Mouse (Mus musculus): ENCODE results near the gene Ercc6l2.

Gene Ercc6l2

GRCm38 (mm10) chr13:63936369-63936768, 121.3 kb downstream of the Ercc6l2 start:
- DNase-seq, result no peak

- no peak for DNase-seq
These were observed 125.2 kb downstream of the Ercc6l2 start for GRCm38 (mm10) chr13:63940257-63940656.

DNA sequence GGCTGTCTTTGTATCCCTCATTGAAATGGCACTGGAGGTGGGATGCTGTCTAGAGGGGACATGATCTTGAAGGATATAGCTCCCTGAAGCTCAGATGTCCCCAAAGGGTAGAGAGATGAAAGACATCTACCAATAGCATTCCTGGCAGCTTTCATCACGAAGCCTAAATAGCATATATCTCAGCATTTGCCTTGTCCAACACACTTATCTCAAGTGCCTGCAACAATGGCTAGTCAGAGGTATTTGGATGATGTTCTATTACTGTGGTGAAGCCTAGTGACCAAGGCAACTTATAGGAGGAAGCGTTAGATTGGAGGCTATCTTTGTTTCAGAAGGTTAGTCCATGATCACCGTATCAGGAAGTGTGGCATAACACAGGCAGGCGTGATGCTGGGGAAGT, 126.1 kb downstream of the Ercc6l2 start:
- no peak for DNase-seq

GRCm38 (mm10) chr13:63943605-63944004, 128.6 kb downstream of the Ercc6l2 start:
- DNase-seq, result no peak

DNA sequence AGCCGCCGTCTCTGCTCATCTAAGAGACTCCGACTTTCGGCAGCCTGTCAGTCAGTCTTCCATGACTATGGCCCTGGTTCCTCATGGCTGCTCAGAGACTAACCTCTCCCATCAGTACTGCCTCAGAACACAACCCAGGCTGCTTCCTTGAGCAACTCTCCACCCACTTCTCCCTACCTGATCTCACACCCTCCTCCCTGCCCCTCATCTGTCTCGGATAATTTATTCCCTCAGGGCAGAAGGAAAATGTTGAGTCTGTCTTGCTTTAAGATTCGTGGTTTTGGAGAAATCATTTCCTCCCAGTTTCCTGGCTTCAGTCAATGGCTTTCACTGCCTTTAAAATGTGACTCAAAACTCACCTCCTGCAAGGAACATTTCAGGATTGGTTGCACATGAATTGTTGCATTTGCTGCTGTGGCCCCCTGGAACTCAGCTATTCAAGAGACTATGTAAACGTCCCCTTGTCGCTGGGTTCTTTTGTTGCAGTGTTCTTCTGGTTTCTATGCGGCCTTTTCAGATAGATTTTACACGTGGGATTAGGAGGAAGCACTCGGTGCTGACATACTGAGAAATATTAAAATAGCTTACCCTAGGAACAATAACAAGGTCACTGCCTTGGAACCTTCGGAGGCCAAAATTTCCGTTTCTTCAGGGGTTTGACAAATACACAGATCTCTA, 129.4 kb downstream of the Ercc6l2 start:
- no peak for DNase-seq
